Mouse (Mus musculus): ENCODE measurements around the gene Fam76b. TPM values are rescaled to one million over a fixed set of nuclear protein-coding genes. Genes with fewer than 3 reads are reported as not detected.

Gene Fam76b
- 10.6 and 14.7 TPM in 2 replicates for polyA plus RNA-seq (2012; rRNA removed)

DNA sequence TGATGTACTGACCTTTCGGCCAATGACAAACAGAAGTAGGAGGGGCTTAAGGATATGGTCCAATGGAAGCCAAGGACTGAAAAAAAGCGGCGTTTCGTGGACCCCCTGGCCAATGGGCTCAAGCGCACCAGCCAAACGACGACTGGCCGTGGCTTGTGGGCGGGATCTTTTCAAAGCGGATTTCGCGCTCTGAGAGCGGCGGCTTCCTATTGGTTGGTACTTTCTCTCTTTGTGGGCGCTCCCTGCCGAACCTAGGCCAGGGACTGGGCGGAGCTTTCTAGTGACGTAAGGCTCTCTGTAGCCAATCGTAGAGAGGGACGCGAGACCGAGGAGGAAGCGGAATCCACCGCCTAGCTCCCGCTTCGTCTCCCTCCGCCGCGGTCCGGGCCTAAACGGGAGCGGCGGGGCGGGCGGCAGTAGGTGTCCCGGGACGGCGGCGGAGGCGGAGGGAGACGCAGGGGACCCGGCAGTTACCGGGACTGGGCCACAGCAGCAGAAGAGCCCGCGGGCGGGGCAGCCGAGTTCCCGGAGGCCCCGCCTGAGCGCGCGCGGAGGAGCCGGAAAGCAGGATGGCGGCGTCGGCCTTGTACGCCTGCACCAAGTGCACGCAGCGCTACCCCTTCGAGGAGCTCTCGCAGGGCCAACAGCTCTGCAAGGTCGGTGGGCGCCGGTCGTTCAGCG is at the start of gene Fam76b:
Gene Fam76b, plus strand, starts transcription at position 311 of the 681 bp plus-strand sequence.

DNA sequence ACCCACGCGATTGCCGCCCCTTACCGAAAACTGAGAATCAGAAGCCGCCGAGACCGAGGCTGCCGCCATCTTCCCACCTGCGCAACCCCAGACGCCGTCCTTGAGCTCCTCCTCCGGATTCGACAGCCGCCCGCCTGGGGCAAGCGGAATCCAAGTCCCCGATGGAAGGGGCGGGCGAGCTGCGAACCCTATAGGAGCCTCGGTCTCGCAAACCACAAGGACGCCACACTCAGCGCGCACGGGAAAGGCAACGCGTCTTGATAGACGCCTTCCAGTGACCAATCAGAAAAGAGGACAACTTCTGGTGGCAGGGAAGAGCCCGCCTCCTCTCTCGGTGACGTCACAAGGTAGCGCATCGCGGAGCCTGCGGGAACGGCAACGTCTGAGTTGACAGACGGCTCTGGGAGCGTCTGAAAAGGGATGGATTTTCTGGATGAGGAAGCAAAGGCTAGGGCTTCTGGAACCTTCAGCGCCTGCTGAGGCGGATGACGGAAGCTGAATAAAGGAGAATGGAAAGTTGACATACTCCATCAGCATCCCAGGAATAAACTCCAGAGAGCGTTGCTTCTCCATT is 597 bp upstream of the Fam76b start, which contains the start of gene Cep57:
Gene Cep57, minus strand, starts transcription at position 276 of the 574 bp plus-strand sequence.

Other genes starting within 250 kb of the Fam76b start
- 42.9 and 51.9 TPM in 2 replicates for gene Mtmr2, start 79.3 kb upstream of the Fam76b start, polyA plus RNA-seq (2012; rRNA removed)
- 5.2 and 6.4 TPM in 2 replicates for gene Cep57, start 609 bp upstream of the Fam76b start, polyA plus RNA-seq (2012; rRNA removed)

Data from colon, adult 2 months (tissue).